Mouse (Mus musculus): Measurements from ENCODE around the gene Zfp239.

DNA sequence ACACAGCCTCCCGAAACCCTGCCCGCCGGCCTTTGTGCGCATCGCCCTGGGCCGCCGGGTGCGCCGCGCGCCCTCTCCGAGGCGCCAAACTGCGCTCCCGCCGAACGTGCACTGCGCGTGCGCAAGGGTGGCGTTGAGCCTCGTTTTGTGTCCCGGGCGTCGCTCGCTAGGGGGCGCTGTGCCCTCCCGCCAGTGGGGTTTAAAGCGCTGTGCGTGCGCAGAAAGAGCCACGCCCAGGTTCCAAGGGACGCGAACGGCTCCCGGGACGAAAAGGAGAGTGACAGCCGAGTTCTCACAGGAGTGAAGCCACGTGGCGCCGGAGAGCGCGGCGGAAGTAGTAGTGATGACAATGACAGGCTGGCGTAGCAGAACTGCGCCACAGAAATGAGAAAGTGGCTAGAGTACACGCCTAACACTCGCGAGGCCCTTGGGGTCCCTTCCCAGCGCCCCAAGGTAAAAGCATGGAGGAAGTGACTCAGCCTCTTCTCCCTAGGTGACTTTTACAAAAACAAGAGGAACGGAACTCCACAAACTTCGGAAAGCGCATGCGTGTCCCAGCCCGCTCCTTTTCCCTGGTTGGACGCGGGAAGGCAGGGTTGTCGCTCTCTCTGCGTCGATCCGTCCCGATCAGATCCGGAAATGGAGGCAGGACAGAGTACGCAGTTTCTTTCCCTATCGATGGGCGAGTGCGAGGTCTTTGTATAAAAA lies 17.7 kb downstream of the Zfp239 start:
- peak; percentile 96 for TF ChIP-seq POLR2A (IDR thresholded peaks at IDR 0.05; ENCODE audit: insufficient read depth, low read depth, low read length)
- TF ChIP-seq CTCF (IDR thresholded peaks at IDR 0.05): no peak; the same call in 1 of the 2 replicates
- TF ChIP-seq EP300 (IDR thresholded peaks at IDR 0.05; ENCODE audit: insufficient read depth, low read depth, low read length): peak; percentile 57; the same call in 1 of the 2 replicates

Data from heart, adult 2 months (tissue).